Mouse (Mus musculus) cerebellum, adult 2 months (tissue): Measurements from ENCODE around the gene Cst10. TPM values are rescaled to one million over a fixed set of nuclear protein-coding genes. Genes with fewer than 3 reads are reported as not detected.
A peak's percentile ranks its signal among the peaks of the same experiment; 100 is the strongest.

Source experiments
- DNase-seq, 2 experiments: peaks; one replicate each; pipeline ENCODE4 v3.0.0; 2021
- H3K27ac ChIP-seq: fragments of 200-500 bp; 2 replicates; pipeline ENCODE4 v1.5.1; 2012; ENCODE audit warnings: low read length, control low read depth, inconsistent platforms; ENCODE audit not compliant: insufficient read depth
- H3K27me3 ChIP-seq: fragments of 200-500 bp; 2 replicates; pipeline ENCODE4 v1.6.1; 2012; ENCODE audit warnings: inconsistent platforms, mild to moderate bottlenecking, low read length, moderate library complexity; ENCODE audit not compliant: control insufficient read depth, insufficient read depth
- H3K4me1 ChIP-seq: fragments of 200-500 bp; 2 replicates; pipeline ENCODE4 v1.6.1; 2011; ENCODE audit warnings: low read length; ENCODE audit not compliant: control insufficient read depth, insufficient read depth
- H3K4me3 ChIP-seq: fragments of 200-500 bp; replicated peaks from 2 replicates; pipeline ENCODE3; 2011; ENCODE audit warnings: mild to moderate bottlenecking, low read depth, low read length, control low read depth; ENCODE audit not compliant: insufficient read depth
- CTCF ChIP-seq: fragments of 200-500 bp; IDR thresholded peaks from 2 replicates; pipeline ENCODE4 v1.5.1; 2011; ENCODE audit warnings: low read depth, mild to moderate bottlenecking, control low read depth, low read length, moderate library complexity, borderline replicate concordance; ENCODE audit not compliant: insufficient read depth
- POLR2A ChIP-seq: fragments of 200-500 bp; IDR thresholded peaks from 2 replicates; pipeline ENCODE4 v1.6.1; 2011; ENCODE audit warnings: low read length, control low read depth, borderline replicate concordance; ENCODE audit not compliant: insufficient read depth
- WGBS: fragments of 180-500 bp; shearing (Covaris S2); methylation state at CpG from one replicate; pipeline ENCODE4 v1.1.7; 2018; 5-methylcytosine and 5-hydroxymethylcytosine counted together
- polyA plus RNA-seq: library from polyadenylated mRNA; depleted of rRNA; stranded (reverse); fragments of >200 nt; gene quantifications from 2 replicates; pipeline ENCODE4 v1.2.3, GENCODE M21; 2012; rRNA removed

The Cst10 gene
- polyA plus RNA-seq, result not detected in 2 replicates

DNA sequence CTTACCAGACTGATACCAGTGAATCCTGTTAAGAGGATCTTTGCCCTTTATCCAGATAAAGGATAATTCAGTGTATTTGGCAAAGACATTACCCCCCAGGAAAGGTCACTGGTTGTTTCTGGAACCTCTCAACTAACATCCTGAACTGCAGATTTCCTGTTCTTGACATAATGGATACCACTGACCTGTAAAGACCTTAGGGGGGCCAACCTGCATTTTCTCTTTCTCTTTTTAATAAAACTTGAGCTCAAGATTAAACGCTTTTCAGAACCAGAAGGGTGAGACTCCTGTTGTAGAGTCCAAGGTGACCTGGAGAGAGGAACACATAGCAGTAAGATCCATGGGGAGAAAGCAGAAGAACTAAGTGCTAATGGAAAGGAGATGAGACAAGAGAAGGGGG lies at the start of gene Cst10:
Gene Cst10, plus strand, starts transcription at position 301 of the 400 bp plus-strand sequence.
- no peak for TF ChIP-seq CTCF
- TF ChIP-seq POLR2A, result no peak
- H3K4me1 ChIP-seq, result no peaks in the 10 kb centered on the region
- H3K27me3 ChIP-seq, result no peaks in the 10 kb centered on the region
- H3K4me3 ChIP-seq, result no peak within 1 kb of the TSS
- H3K27ac ChIP-seq, result no peak within 1 kb of the TSS
- DNase-seq, result no peak
- 82% methylated on average over 1 of the region's 1 CpGs for WGBS

- TF ChIP-seq POLR2A, result no peak
- TF ChIP-seq CTCF, result no peak
- no peak overlapping the region for H3K27ac ChIP-seq
- H3K27me3 ChIP-seq, result no peaks in the 10 kb centered on the region
- DNase-seq, result no peak
- 6% methylated on average over 3 of the region's 3 CpGs for WGBS
- no peak overlapping the region for H3K4me3 ChIP-seq
- H3K4me1 ChIP-seq, result no peaks in the 10 kb centered on the region
Measured at GRCm38 (mm10) chr2:149392951-149393350, 11.9 kb upstream of the Cst10 start.

DNA sequence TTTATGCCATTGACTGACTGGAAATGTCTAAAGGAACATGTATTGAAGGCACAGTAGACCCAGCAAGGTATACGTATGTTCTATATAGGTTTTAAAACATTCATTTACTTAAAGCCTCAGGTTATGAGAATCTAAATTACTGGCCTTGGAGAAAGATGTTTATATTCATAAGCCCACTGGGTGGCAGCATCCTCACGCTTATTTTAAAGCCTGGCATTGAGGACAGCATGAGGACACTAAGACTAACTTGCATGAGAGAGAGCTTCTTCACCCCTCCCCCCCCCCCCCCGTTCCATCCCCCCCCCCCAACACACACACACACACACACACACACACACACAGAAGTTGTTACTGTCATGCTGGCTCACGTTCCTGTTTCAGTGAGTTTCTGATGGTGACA lies 17.7 kb downstream of the Cst10 start:
- no peaks in the 10 kb centered on the region for H3K27me3 ChIP-seq
- no peak overlapping the region for H3K27ac ChIP-seq
- TF ChIP-seq CTCF, result peak; percentile 49; the same call in 1 of the 2 replicates
- no peak for TF ChIP-seq POLR2A
- H3K4me1 ChIP-seq, result no peaks in the 10 kb centered on the region
- no peak overlapping the region for H3K4me3 ChIP-seq
- WGBS, result 16% methylated on average over 3 of the region's 4 CpGs
- peak; percentile 23 to 24 for DNase-seq
